Mouse (Mus musculus) lung, postnatal 14 days (tissue): ENCODE data around the gene M1ap.

Source experiments
- DNase-seq: peaks from one replicate; pipeline ENCODE4 v3.0.0; 2021

The M1ap gene

GRCm38 (mm10) chr6:82939167-82939912 lies 7.4 kb upstream of the M1ap start, which contains the start of gene Sema4f:
TSS of gene Sema4f (minus strand) at chr6:82939769.
- peak; percentile 54 for DNase-seq

GRCm38 (mm10) chr6:82940765-82941164 lies 5.9 kb upstream of the M1ap start:
- no peak for DNase-seq

- no peak for DNase-seq
Observed at GRCm38 (mm10) chr6:82945750-82946149, 952 bp upstream of the M1ap start.

- no peak for DNase-seq
Observed at GRCm38 (mm10) chr6:82956553-82957251, 10.0 kb downstream of the M1ap start.

- DNase-seq = no peak
Observed at GRCm38 (mm10) chr6:82961664-82962063, 15.0 kb downstream of the M1ap start.

- DNase-seq = peak; percentile 13
Observed at GRCm38 (mm10) chr6:82969249-82970084, 22.8 kb downstream of the M1ap start.

GRCm38 (mm10) chr6:82971031-82971430 lies 24.3 kb downstream of the M1ap start:
- peak; percentile 69 for DNase-seq

- DNase-seq = no peak
Observed at GRCm38 (mm10) chr6:82987411-82987971, 40.8 kb downstream of the M1ap start.

- DNase-seq = no peak
Observed at GRCm38 (mm10) chr6:82993696-82994095, 47.0 kb downstream of the M1ap start.

GRCm38 (mm10) chr6:82994372-82994771 lies 47.7 kb downstream of the M1ap start:
- DNase-seq = no peak

- DNase-seq = peak; percentile 93
Observed at GRCm38 (mm10) chr6:82996740-82997315, 50.1 kb downstream of the M1ap start.

GRCm38 (mm10) chr6:82997511-82998102 lies 50.9 kb downstream of the M1ap start:
- peak; percentile 32 for DNase-seq

GRCm38 (mm10) chr6:82998326-82998725 lies 51.6 kb downstream of the M1ap start:
- DNase-seq = no peak

GRCm38 (mm10) chr6:82999986-83000385 lies 53.3 kb downstream of the M1ap start:
- no peak for DNase-seq

- no peak for DNase-seq
Observed at GRCm38 (mm10) chr6:83003082-83003481, 56.4 kb downstream of the M1ap start.

GRCm38 (mm10) chr6:83003850-83004249 lies 57.1 kb downstream of the M1ap start:
- DNase-seq = no peak

- DNase-seq = no peak
Observed at GRCm38 (mm10) chr6:83004309-83004708, 57.6 kb downstream of the M1ap start.

- peak; percentile 35 for DNase-seq
Observed at GRCm38 (mm10) chr6:83004872-83005271, 58.2 kb downstream of the M1ap start.

GRCm38 (mm10) chr6:83005444-83006011 lies 58.8 kb downstream of the M1ap start:
- DNase-seq = no peak

GRCm38 (mm10) chr6:83006114-83006513 lies 59.4 kb downstream of the M1ap start:
- DNase-seq = no peak

- peak; percentile 32 for DNase-seq
Observed at GRCm38 (mm10) chr6:83008659-83009058, 62.0 kb downstream of the M1ap start.

GRCm38 (mm10) chr6:83010010-83010409 lies 63.3 kb downstream of the M1ap start:
- DNase-seq = no peak
